Mouse (Mus musculus): ENCODE data around the gene Dnttip2. TPM values are rescaled to one million over a fixed set of nuclear protein-coding genes. Genes with fewer than 3 reads are reported as not detected.

Dnttip2 gene
- polyA plus RNA-seq, 1 experiment from 2014 or later, result 62.9 TPM

MicroRNAs within 50 kb of the gene (microRNA counts, 519-probe panel; counts per million panel counts)
- 110 counts per million, percentile 56 among the panel's probes with 10 or more counts for microRNA mmu-miR-760

Small RNA genes lying within 50 kb of the gene (microRNA-seq; reads per million reads assigned to microRNA genes)
- not detected for gene Gm22903
- gene Mir760, result 555 reads per million, percentile 73 among the genes with 10 or more reads in this experiment

Other genes starting within 250 kb of the Dnttip2 start
- 0.49 and 1.3 TPM in 2 replicates for gene Abca4, start 229.9 kb upstream of the Dnttip2 start, polyA plus RNA-seq (2015; fragmentation: Nextera tagmentation; extraction: Ambion mirVana)
- 39.7 and 45.2 TPM in 2 replicates for gene Gclm, start 28.8 kb upstream of the Dnttip2 start, polyA plus RNA-seq (2015; fragmentation: Nextera tagmentation; extraction: Ambion mirVana)
- gene Bcar3, start 19.7 kb downstream of the Dnttip2 start, polyA plus RNA-seq (2015; fragmentation: Nextera tagmentation; extraction: Ambion mirVana), result 8.0 and 8.9 TPM in 2 replicates